Mouse (Mus musculus) large intestine, adult 2 months (tissue): ENCODE data around the gene Mad2l2. TPM values are rescaled to one million over a fixed set of nuclear protein-coding genes. Genes with fewer than 3 reads are reported as not detected.
"Not testable (repeated sequence)": the region's sequence is repeated elsewhere in the genome, so short reads cannot be mapped to it uniquely, and the experiment has no call there.

Experiments
- DNase-seq: peaks from one replicate; pipeline ENCODE4 v3.0.0-alpha.2; 2012; ENCODE audit warnings: low read depth, low spot score
- WGBS: fragments of 180-500 bp; shearing (Covaris S2); methylation state at CpG from one replicate; pipeline ENCODE4 v1.1.7; 2018; 5-methylcytosine and 5-hydroxymethylcytosine counted together
- polyA plus RNA-seq: library from polyadenylated mRNA; depleted of rRNA; stranded (reverse); fragments of >200 nt; gene quantifications from 2 replicates; pipeline ENCODE4 v1.2.3, GENCODE M21; 2012

Mad2l2 gene
- polyA plus RNA-seq, 1 experiment: 21.5 TPM

DNA sequence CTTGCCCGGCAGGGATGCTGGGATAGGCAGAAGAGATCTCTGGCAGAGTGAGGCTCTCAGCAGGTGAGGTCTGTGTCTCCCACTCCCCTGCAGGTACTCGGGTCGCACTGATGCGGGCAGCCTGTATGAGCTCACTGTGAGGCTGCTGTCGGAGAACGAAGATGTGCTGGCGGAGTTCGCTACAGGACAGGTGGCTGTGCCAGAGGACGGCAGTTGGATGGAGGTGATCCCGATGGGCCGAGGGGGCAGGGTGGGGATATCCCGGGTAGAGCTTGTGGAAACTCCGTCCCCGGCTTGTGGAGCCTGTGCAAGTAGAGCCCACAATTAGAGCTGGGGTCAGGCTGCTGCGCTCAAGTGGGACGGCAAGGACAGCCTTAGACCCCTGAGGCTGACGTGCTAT is 35.4 kb downstream of the Mad2l2 start:
- DNase-seq: no peak
- WGBS: 7% methylated on average over 17 of the region's 17 CpGs

DNA sequence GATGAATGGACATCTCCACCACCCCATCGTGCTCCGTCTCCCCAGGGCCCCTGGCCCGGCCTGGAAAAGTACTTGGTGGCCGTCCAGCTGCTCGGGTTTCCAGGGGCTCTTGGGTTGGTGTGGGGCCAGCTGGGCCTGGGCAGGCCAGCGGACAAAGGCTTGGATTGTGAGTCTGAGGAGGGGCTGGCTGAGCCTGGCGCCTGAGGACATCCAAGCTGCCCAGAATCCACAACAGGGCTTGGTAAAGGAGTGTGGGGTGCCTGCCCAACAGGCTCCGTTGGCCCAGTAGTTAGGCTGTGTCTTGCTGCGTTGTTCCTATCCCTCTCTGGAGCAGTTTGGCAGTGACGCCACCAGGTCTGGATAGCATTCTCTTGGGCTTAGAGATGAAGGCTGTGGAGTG is 36.2 kb downstream of the Mad2l2 start:
- no peak for DNase-seq
- 20% methylated on average over 10 of the region's 10 CpGs for WGBS

DNA sequence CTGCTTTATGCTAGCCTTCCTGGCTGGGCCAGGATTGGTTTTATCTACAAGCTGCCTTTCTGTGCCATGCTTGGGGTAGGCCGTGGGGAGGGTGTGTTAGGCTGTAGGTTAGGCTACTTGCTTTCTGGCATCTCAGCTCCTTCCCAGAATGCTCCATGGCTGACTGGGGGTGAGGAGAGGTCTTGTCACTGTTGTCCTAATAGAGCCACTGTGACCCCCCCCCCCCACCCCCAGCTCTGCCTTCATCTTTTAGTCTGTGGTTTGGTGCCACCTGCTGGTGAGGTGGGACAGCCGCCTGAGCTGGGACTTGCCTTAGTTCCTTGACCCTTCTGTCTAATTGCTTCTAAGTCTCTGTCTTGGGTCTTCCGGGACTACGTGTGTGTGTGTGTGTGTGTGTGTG is 36.8 kb downstream of the Mad2l2 start:
- no peak for DNase-seq
- WGBS: 24% methylated on average over 4 of the region's 4 CpGs

DNA sequence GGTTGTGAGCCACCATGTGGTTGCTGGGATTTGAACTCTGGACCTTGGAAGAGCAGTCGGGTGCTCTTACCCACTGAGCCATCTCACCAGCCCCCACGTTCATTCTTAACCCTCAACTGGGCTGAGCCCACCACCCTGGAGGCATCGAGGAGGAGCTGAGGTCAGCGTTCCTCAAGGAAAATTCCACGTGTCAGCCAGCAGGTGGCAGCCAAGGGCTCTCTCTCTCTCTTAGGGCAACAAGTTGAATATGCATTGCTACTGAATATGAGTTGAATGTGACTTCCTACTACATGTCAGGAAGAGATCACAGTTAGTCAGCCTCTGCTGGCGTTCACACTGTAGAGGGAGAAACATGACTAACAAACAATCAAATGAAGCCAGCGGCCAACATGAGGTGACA is 38.1 kb downstream of the Mad2l2 start:
- 16% methylated on average over 7 of the region's 7 CpGs for WGBS
- DNase-seq: no peak

DNA sequence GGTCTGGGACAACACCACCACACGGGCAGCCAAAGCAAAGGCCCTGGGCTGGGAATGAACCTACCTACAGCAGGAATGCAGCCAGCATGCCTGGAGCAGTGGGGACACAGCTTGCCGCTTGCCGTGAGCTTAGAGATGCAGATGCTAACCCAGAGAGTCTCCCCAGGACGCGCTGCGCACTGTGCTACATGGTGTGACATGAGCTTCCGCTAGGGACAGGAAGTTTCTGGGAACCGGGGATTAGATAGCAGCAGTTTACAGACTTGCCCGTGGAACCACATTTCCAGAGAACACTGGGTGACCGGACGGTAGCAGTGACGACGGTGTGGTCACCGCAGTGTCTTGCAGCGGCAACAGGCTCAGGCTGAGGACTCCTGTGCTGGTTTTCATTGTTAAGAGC is 39.4 kb downstream of the Mad2l2 start:
- WGBS: 30% methylated on average over 15 of the region's 15 CpGs
- no peak for DNase-seq

DNA sequence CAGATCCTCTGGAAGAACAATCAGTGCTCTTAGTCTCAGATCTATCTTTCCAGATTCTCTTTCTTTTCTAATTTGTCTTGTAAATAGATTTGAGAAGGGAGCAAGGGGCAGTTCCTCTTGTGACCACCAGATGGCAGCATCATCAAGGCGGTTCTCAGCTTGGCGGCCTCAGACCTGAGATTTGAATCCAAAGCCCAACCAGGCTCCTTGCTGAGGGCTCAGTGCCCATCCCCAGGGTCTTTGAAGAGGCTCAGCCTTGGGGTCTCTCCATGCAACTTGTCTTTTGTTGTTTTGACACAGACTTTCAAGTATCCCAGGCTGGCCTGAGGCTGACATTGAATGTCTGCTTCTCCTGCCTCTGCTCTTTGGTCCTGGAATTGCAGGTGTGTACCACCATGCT is 40.7 kb downstream of the Mad2l2 start:
- 2% methylated on average over 2 of the region's 2 CpGs for WGBS
- DNase-seq: no peak

DNA sequence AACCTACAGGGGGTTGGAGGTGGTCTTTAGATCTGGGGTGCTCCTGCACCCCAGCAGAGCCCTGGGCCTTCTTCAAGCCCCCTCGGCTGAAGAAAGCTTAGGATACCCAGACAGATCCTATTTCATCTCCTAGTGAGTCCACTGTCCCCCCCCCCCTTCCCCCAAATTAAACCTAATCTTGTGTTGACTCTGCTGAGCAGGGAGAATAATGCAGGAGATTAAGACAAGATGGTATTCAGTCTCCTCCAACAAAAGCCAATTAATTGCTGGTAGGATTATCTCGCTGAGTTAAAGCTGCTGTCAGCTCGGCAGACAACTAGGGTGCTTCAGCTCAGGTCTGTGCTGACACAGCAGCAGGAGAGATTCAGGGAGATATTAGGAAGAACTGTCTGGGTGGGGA is 41.1 kb downstream of the Mad2l2 start:
- DNase-seq: no peak
- 45% methylated on average over 3 of the region's 3 CpGs for WGBS

DNA sequence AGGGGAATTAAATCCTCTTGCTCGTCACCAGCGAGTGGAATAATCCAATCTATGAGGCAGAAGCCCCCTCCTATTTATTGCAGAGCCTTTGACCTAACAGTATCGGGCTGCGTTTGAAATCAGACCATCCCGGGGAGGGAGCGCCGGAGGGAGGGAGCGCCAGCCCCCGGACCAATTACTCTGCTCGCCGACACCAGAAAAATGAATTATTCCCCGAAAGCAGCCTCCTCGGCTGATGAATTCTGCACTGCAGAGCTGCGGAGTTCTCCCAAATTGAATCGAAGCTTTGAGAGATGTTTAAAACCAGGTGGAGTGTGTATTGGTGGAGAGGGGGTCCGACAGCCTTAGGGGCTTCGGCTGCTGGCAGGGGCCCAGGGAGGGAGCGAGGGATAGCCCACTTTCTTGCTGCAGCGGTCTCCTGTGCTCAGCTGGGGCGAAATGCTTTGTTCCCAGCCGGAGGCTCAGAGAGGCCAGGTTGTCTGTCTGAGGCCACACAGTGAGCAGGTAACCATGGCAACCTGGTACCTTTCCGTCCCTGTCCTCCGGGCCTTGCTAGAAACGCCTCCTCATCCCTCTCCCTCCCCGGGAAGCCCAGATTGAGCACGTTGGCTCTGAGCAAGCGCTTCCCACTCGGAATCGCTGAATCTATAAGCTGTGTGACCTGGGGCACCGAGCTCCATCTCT is 43.8 kb downstream of the Mad2l2 start:
- WGBS: 6% methylated on average over 30 of the region's 30 CpGs
- no peak for DNase-seq

DNA sequence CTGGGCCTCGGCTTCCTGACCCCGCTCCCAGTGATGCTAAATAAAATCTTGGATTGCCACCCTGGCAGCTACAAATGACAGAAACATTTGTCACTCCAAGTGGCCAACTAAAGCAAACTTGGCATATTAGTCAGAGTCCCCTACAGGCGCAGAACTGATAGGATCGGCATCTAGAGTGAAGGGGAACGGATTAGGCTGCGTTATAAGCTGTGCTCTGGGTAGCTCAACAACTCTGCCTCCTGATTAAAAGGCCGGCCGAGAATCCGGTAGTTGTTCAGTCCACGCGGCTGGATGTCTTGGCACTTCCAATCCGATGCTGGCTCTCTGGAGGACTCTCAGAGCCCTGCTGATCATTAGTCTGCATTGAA is 44.3 kb downstream of the Mad2l2 start:
- DNase-seq: no peak
- 28% methylated on average over 12 of the region's 12 CpGs for WGBS

DNA sequence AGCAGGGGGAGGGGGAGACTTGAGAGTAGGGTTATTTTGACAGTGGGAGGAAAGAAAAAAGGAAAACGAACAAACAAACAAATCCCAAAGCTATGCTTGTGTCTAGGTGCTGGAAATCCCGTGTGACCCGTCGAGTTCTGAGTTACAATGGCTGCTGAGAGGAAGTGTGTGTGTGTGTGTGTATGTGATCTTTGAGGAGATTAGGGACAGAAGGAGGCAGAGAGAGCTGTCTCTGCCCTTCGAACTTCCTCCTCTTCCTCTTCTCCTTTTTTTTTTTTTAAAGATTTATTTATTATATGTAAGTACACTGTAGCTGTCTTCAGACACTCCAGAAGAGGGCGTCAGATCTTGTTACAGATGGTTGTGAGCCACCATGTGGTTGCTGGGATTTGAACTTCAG is 46.4 kb downstream of the Mad2l2 start:
- not testable (repeated sequence) for DNase-seq
- 69% methylated on average over 5 of the region's 6 CpGs for WGBS

DNA sequence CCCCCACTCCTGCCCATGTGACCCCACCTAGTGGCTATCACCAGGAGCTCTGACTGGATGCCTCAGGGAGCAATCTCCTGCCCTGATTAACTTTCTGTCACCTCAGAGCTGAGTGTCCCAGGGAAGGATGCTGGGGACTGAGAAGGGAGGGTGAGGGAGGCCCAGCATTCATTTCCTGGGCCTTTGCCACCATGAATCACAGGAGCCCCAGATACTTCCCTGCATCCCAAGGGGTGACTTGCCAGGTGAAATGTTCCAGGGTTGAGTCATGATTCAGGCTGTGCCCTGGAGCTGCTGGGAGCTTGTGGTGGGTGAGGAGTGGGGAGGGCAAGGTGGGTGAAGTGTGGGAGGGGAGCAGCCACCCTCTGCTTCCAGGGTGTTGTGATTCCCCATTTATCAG is 47.5 kb downstream of the Mad2l2 start:
- DNase-seq: no peak

DNA sequence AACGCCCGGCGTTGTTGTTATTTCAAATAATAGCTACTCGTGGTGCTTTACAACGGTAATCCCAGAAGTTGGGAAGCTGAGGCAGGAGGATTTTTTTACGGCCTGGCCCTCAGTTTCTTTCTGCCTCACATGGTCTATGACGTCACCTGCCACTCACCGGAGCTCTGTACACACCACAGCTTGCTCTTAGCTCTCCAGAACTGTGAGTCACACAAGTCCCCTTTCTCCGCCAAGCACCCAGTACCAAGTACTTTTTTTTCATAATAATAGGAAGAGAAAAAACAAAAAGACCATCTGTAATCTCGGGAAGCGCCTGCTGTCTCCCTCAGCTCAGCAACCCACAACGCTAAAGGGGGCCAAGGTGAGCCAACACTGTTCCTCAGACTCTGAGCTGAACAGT is 51.3 kb downstream of the Mad2l2 start:
- no peak for DNase-seq
- 84% methylated on average over 12 of the region's 12 CpGs for WGBS

DNA sequence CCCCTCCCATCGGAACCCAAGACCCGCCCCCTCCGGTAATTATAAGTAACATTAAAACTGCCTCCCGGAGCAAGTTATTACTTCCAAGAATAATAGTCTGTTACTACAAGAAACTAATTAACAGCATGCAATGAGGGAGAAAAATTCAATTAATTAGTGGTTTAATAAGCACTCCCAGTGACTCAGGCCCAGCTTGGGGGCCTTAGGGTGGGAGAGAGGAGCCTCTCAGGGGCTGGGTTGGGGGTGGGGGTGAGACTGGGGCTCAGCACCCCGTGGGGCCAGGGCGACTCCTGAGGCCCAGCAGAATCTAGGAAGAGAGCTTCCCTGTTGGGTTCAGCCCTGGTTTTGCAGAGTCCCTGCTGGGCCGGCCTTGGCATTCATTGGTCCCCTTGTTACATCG is 52.2 kb downstream of the Mad2l2 start:
- WGBS: 36% methylated on average over 8 of the region's 8 CpGs
- no peak for DNase-seq

DNA sequence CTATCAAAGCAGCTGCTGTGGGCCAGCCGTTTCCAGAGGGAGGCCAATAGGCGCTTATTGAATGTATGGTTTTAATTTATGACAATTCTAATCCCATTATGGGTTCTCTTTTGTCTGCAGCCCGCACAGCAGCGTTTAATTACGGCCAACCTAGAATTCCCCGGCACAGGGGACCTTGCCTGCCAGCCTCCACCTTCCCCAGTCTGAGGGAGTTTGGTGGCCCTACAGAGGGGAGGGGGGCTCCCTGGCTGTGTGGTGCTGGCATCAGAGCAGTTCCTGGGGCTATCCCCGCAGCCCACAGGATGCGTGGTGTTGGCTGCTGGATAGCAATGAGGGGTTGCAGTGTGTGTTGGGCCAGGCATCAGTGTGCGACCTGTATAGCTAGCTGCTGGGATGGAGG is 54.4 kb downstream of the Mad2l2 start:
- whole genome bisulfite sequencing: 73% methylated on average over 9 of the region's 9 CpGs
- no peak for DNase-seq

DNA sequence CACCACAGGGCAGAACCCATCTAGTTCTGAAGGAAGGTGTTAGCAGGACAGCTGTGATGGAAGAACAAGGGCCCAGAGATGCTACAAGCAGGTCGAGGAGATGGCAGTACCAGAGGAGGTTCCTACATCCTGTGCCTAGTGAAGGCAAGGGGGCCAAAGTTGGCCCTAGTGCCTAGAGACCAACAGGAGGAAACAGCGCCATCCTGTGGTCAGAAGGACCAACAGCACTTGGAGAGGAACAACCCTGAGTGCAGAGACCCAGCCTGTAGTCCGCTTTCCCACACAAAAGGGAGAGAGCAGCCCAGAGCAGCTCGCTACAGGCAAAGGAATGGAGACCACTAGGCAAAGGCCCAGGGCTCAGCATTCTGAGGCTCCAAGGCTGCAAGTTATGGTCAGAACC is 55.6 kb downstream of the Mad2l2 start:
- 63% methylated on average over 4 of the region's 4 CpGs for WGBS
- DNase-seq: no peak

DNA sequence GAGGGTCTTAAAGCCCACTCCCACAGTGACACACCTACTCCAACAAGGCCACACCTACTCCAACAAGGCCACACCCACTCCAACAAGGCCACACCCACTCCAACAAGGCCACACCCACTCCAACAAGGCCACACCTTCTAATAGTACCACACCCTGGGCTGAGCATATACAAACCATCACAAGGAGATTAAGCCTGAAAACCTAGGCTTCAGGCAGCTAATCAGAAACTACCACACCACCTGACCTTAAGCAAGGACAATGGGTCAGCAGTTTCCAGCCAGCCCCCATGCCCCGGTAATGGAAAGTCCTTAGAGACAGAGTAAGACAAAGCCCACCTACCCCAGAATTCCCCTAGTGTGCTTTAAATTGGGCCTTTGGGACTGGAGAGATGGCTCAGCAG is 58.6 kb downstream of the Mad2l2 start:
- WGBS: 82% methylated on average over 1 of the region's 1 CpGs
- DNase-seq: not testable (repeated sequence)

DNA sequence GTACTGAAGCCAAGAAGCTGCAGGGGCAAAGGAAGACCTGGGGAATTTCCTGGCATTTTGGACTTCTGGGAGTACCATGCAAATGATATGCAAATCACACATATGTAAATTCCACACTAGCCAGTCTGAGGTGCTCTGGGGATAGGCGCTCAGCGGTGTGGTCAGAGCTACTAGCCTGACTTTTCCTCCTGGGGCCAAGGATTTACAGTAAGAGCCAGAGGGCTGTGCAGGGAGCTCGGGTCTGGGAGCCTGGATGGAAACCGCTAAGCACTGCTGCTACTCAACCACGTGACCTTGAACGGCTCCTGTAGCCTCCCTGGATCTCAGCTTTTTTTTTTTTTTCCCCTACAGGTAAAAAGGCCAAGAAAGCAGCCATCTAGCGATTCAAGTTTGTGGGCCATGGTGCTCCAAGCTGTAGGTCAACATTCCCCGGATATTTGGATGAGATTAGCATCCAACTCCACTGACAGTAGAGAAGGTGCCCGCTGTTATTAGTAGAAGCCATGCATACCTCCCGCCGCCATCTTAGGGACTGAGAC is 62.6 kb downstream of the Mad2l2 start:
- DNase-seq: no peak
- 27% methylated on average over 11 of the region's 11 CpGs for WGBS

DNA sequence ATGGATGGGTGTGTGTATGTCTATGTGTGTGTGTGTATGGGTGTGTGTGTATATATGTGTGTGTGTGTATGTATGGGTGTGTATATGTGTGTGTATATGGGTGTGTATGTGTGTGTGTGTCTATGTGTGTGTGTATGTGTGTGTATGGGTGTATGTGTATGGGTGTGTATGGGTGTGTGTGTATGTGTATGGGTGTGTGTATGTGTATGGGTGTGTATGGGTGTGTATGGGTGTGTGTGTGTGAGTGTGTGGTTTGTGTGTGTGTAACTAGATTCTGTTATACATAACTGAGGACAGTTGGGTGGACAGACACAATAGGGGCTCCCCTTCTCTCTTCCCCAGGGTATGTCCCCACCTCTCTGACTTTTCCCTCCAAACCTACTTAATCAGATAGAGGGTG is 64.2 kb downstream of the Mad2l2 start:
- DNase-seq: no peak
